Mouse (Mus musculus): ENCODE data around the gene Col17a1. TPM values are rescaled to one million over a fixed set of nuclear protein-coding genes. Genes with fewer than 3 reads are reported as not detected.

Col17a1 gene
- polyA plus RNA-seq, 1 experiment, result 0.27 TPM

- H3K27ac ChIP-seq (ENCODE audit: insufficient read depth, low read depth, low read length), result no peak overlapping the region
- WGBS, result 60% methylated on average over 9 of the region's 9 CpGs
- no peak overlapping the region for H3K4me3 ChIP-seq (ENCODE audit: insufficient read depth, low read depth, low read length)
- no peak for DNase-seq
- no peaks in the 10 kb centered on the region for H3K36me3 ChIP-seq (ENCODE audit: control insufficient read depth, insufficient read depth, low read length)
- H3K4me1 ChIP-seq (ENCODE audit: control insufficient read depth, insufficient read depth, low read length), result no peaks in the 10 kb centered on the region
- H3K27me3 ChIP-seq (replicated peaks; ENCODE audit: control insufficient read depth, insufficient read depth, low read length), result no peaks in the 10 kb centered on the region
- TF ChIP-seq POLR2A (IDR thresholded peaks at IDR 0.05; ENCODE audit: low read depth, low read length) (no peak), CTCF (conservative IDR thresholded peaks at IDR 0.05; ENCODE audit: insufficient read depth, insufficient read length, low read depth, low read length) (no peak)
Measured at GRCm38 (mm10) chr19:47668399-47668798, 23.5 kb downstream of the Col17a1 start.

- no peaks in the 10 kb centered on the region for H3K27me3 ChIP-seq (replicated peaks; ENCODE audit: control insufficient read depth, insufficient read depth, low read length)
- no peak overlapping the region for H3K27ac ChIP-seq (ENCODE audit: insufficient read depth, low read depth, low read length)
- TF ChIP-seq POLR2A (IDR thresholded peaks at IDR 0.05; ENCODE audit: low read depth, low read length), result no peak
- no peak for TF ChIP-seq CTCF (conservative IDR thresholded peaks at IDR 0.05; ENCODE audit: insufficient read depth, insufficient read length, low read depth, low read length)
- no peak overlapping the region for H3K4me3 ChIP-seq (ENCODE audit: insufficient read depth, low read depth, low read length)
- WGBS, result 67% methylated on average over 8 of the region's 8 CpGs
- no peak for DNase-seq
- H3K36me3 ChIP-seq (ENCODE audit: control insufficient read depth, insufficient read depth, low read length), result no peaks in the 10 kb centered on the region
- H3K4me1 ChIP-seq (ENCODE audit: control insufficient read depth, insufficient read depth, low read length), result no peaks in the 10 kb centered on the region
Measured at GRCm38 (mm10) chr19:47667601-47668000, 24.3 kb downstream of the Col17a1 start.

- Histone ChIP-seq H3K4me1 (ENCODE audit: control insufficient read depth, insufficient read depth, low read length) (no peaks in the 10 kb centered on the region), H3K27me3 (replicated peaks; ENCODE audit: control insufficient read depth, insufficient read depth, low read length) (no peaks in the 10 kb centered on the region), H3K36me3 (ENCODE audit: control insufficient read depth, insufficient read depth, low read length) (no peaks in the 10 kb centered on the region), H3K4me3 (ENCODE audit: insufficient read depth, low read depth, low read length) (no peak overlapping the region), H3K27ac (ENCODE audit: insufficient read depth, low read depth, low read length) (no peak overlapping the region)
- 90% methylated on average over 9 of the region's 9 CpGs for WGBS
- TF ChIP-seq POLR2A (IDR thresholded peaks at IDR 0.05; ENCODE audit: low read depth, low read length), result no peak
- TF ChIP-seq CTCF (conservative IDR thresholded peaks at IDR 0.05; ENCODE audit: insufficient read depth, insufficient read length, low read depth, low read length), result no peak
- DNase-seq, result no peak
Measured at GRCm38 (mm10) chr19:47659765-47660408, 32.0 kb downstream of the Col17a1 start.

GRCm38 (mm10) chr19:47658914-47659535 is 32.9 kb downstream of the Col17a1 start:
- H3K36me3 ChIP-seq (ENCODE audit: control insufficient read depth, insufficient read depth, low read length), result no peaks in the 10 kb centered on the region
- H3K4me3 ChIP-seq (ENCODE audit: insufficient read depth, low read depth, low read length), result no peak overlapping the region
- no peaks in the 10 kb centered on the region for H3K4me1 ChIP-seq (ENCODE audit: control insufficient read depth, insufficient read depth, low read length)
- H3K27me3 ChIP-seq (replicated peaks; ENCODE audit: control insufficient read depth, insufficient read depth, low read length), result no peaks in the 10 kb centered on the region
- peak; percentile 31 for DNase-seq
- 20% methylated on average over 5 of the region's 5 CpGs for whole genome bisulfite sequencing
- TF ChIP-seq POLR2A (IDR thresholded peaks at IDR 0.05; ENCODE audit: low read depth, low read length), result no peak
- peak; percentile 68 for TF ChIP-seq CTCF (conservative IDR thresholded peaks at IDR 0.05; ENCODE audit: insufficient read depth, insufficient read length, low read depth, low read length)
- no peak overlapping the region for H3K27ac ChIP-seq (ENCODE audit: insufficient read depth, low read depth, low read length)

DNA sequence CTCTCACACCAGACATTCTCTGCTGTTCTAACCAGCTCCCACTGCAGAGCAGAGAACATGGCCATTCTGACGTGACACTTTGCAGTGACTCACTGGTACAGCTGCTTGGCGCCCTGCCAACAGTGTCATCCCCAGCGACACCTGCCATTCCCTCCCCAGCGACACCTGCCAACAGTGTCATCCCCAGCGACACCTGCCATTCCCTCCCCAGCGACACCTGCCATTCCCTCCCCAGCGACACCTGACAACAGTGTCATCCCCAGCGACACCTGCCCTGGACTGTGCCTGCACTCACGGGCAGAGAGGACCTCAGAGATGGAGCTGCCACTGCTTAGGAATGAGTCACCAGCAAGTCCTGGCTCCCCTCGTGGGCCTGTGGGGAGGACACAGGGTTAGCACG is 37.0 kb downstream of the Col17a1 start:
- H3K4me3 ChIP-seq (ENCODE audit: insufficient read depth, low read depth, low read length), result no peak overlapping the region
- H3K36me3 ChIP-seq (ENCODE audit: control insufficient read depth, insufficient read depth, low read length), result no peaks in the 10 kb centered on the region
- no peak for TF ChIP-seq CTCF (conservative IDR thresholded peaks at IDR 0.05; ENCODE audit: insufficient read depth, insufficient read length, low read depth, low read length)
- no peak for TF ChIP-seq POLR2A (IDR thresholded peaks at IDR 0.05; ENCODE audit: low read depth, low read length)
- WGBS, result 72% methylated on average over 11 of the region's 11 CpGs
- H3K27me3 ChIP-seq (replicated peaks; ENCODE audit: control insufficient read depth, insufficient read depth, low read length), result no peaks in the 10 kb centered on the region
- no peak overlapping the region for H3K27ac ChIP-seq (ENCODE audit: insufficient read depth, low read depth, low read length)
- DNase-seq, result no peak
- no peaks in the 10 kb centered on the region for H3K4me1 ChIP-seq (ENCODE audit: control insufficient read depth, insufficient read depth, low read length)

GRCm38 (mm10) chr19:47653173-47653572 is 38.7 kb downstream of the Col17a1 start:
- no peaks in the 10 kb centered on the region for H3K36me3 ChIP-seq (ENCODE audit: control insufficient read depth, insufficient read depth, low read length)
- DNase-seq, result peak; percentile 6
- WGBS, result 74% methylated on average over 8 of the region's 8 CpGs
- H3K4me3 ChIP-seq (ENCODE audit: insufficient read depth, low read depth, low read length), result no peak overlapping the region
- no peaks in the 10 kb centered on the region for H3K27me3 ChIP-seq (replicated peaks; ENCODE audit: control insufficient read depth, insufficient read depth, low read length)
- no peaks in the 10 kb centered on the region for H3K4me1 ChIP-seq (ENCODE audit: control insufficient read depth, insufficient read depth, low read length)
- no peak for TF ChIP-seq CTCF (conservative IDR thresholded peaks at IDR 0.05; ENCODE audit: insufficient read depth, insufficient read length, low read depth, low read length)
- TF ChIP-seq POLR2A (IDR thresholded peaks at IDR 0.05; ENCODE audit: low read depth, low read length), result no peak
- H3K27ac ChIP-seq (ENCODE audit: insufficient read depth, low read depth, low read length), result no peak overlapping the region

GRCm38 (mm10) chr19:47652255-47652654 is 39.6 kb downstream of the Col17a1 start:
- Histone ChIP-seq H3K4me3 (ENCODE audit: insufficient read depth, low read depth, low read length) (no peak overlapping the region), H3K27ac (ENCODE audit: insufficient read depth, low read depth, low read length) (no peak overlapping the region), H3K36me3 (ENCODE audit: control insufficient read depth, insufficient read depth, low read length) (no peaks in the 10 kb centered on the region), H3K4me1 (ENCODE audit: control insufficient read depth, insufficient read depth, low read length) (no peaks in the 10 kb centered on the region), H3K27me3 (replicated peaks; ENCODE audit: control insufficient read depth, insufficient read depth, low read length) (no peaks in the 10 kb centered on the region)
- no peak for TF ChIP-seq CTCF (conservative IDR thresholded peaks at IDR 0.05; ENCODE audit: insufficient read depth, insufficient read length, low read depth, low read length)
- TF ChIP-seq POLR2A (IDR thresholded peaks at IDR 0.05; ENCODE audit: low read depth, low read length), result no peak
- 71% methylated on average over 8 of the region's 8 CpGs for WGBS
- DNase-seq, result no peak
